Mouse (Mus musculus): ENCODE data around the gene Snrpg.
"Not testable (repeated sequence)": the region's sequence is repeated elsewhere in the genome, so short reads cannot be mapped to it uniquely, and the experiment has no call there.

The Snrpg gene

GRCm38 (mm10) chr6:86365371-86366124 lies 5.6 kb upstream of the Snrpg start, which contains the start of gene Fam136a:
Fam136a (plus strand) TSS chr6:86365646.
- in situ Hi-C loops (cut with MboI; ENCODE audit: unreplicated experiment in 2 of 2), result loop anchor here (5.0 to 25.0 kb wide), 5 partner anchors 37 to 1028 kb away; partner anchors contain the start of genes Tia1 (in 2 of the 2), Sfxn5 (in 1 of the 2) and Smyd5 (in 1 of the 2)

GRCm38 (mm10) chr6:86366125-86366852 lies 4.8 kb upstream of the Snrpg start:
- in situ Hi-C loops (cut with MboI; ENCODE audit: unreplicated experiment in 2 of 2), result loop anchor here (5.0 to 25.0 kb wide), 5 partner anchors 36 to 1029 kb away; partner anchors contain the start of genes Tia1 (in 2 of the 2), Sfxn5 (in 1 of the 2) and Smyd5 (in 1 of the 2)

GRCm38 (mm10) chr6:86366853-86367249 lies 4.3 kb upstream of the Snrpg start:
- in situ Hi-C loops (cut with MboI; ENCODE audit: unreplicated experiment in 2 of 2), result loop anchor here (5.0 to 25.0 kb wide), 5 partner anchors 35 to 1030 kb away; partner anchors contain the start of genes Tia1 (in 2 of the 2), Sfxn5 (in 1 of the 2) and Smyd5 (in 1 of the 2)

GRCm38 (mm10) chr6:86368479-86368878 lies 2.6 kb upstream of the Snrpg start:
- in situ Hi-C loops (cut with MboI; ENCODE audit: unreplicated experiment in 2 of 2), result loop anchor here (5.0 to 25.0 kb wide), 5 partner anchors 34 to 1031 kb away; partner anchors contain the start of genes Tia1 (in 2 of the 2), Sfxn5 (in 1 of the 2) and Smyd5 (in 1 of the 2)

GRCm38 (mm10) chr6:86370093-86370713 lies 901 bp upstream of the Snrpg start:
- in situ Hi-C loops (cut with MboI; ENCODE audit: unreplicated experiment in 2 of 2), result loop anchor here (25.0 kb wide), 3 partner anchors 433 to 1033 kb away; partner anchors contain the start of genes Sfxn5 (in 1 of the 2) and Smyd5 (in 1 of the 2)

GRCm38 (mm10) chr6:86371340-86371911 lies 322 bp downstream of the Snrpg start:
- in situ Hi-C loops (cut with MboI; ENCODE audit: unreplicated experiment in 2 of 2), result loop anchor here (25.0 kb wide), 3 partner anchors 434 to 1034 kb away; partner anchors contain the start of genes Sfxn5 (in 1 of the 2) and Smyd5 (in 1 of the 2)

- in situ Hi-C loops (cut with MboI; ENCODE audit: unreplicated experiment in 2 of 2), result loop anchor here (25.0 kb wide), 3 partner anchors 435 to 1035 kb away; partner anchors contain the start of genes Sfxn5 (in 1 of the 2) and Smyd5 (in 1 of the 2)
Measured at GRCm38 (mm10) chr6:86371950-86372516, 929 bp downstream of the Snrpg start.

GRCm38 (mm10) chr6:86373556-86373955 lies 2.5 kb downstream of the Snrpg start:
- in situ Hi-C loops (cut with MboI; ENCODE audit: unreplicated experiment in 2 of 2), result loop anchor here (25.0 kb wide), 3 partner anchors 436 to 1036 kb away; partner anchors contain the start of genes Sfxn5 (in 1 of the 2) and Smyd5 (in 1 of the 2)

- in situ Hi-C loops (cut with MboI; ENCODE audit: unreplicated experiment in 2 of 2), result no loop called here
Measured at GRCm38 (mm10) chr6:86378341-86378740, 7.2 kb downstream of the Snrpg start.

- in situ Hi-C loops (cut with MboI; ENCODE audit: unreplicated experiment in 2 of 2), result not testable (repeated sequence)
Measured at GRCm38 (mm10) chr6:86380112-86380511, 9.0 kb downstream of the Snrpg start.

- in situ Hi-C loops (cut with MboI; ENCODE audit: unreplicated experiment in 2 of 2), result no loop called here
Measured at GRCm38 (mm10) chr6:86382551-86382950, 11.4 kb downstream of the Snrpg start.

GRCm38 (mm10) chr6:86383370-86383769 lies 12.3 kb downstream of the Snrpg start:
- in situ Hi-C loops (cut with MboI; ENCODE audit: unreplicated experiment in 2 of 2), result no loop called here

GRCm38 (mm10) chr6:86384692-86385091 lies 13.6 kb downstream of the Snrpg start:
- in situ Hi-C loops (cut with MboI; ENCODE audit: unreplicated experiment in 2 of 2), result no loop called here

- in situ Hi-C loops (cut with MboI; ENCODE audit: unreplicated experiment in 2 of 2), result no loop called here
Measured at GRCm38 (mm10) chr6:86385362-86386104, 14.4 kb downstream of the Snrpg start.

- in situ Hi-C loops (cut with MboI; ENCODE audit: unreplicated experiment in 2 of 2), result no loop called here
Measured at GRCm38 (mm10) chr6:86387313-86387712, 16.2 kb downstream of the Snrpg start.

- in situ Hi-C loops (cut with MboI; ENCODE audit: unreplicated experiment in 2 of 2), result no loop called here
Measured at GRCm38 (mm10) chr6:86388461-86388860, 17.4 kb downstream of the Snrpg start.

- in situ Hi-C loops (cut with MboI; ENCODE audit: unreplicated experiment in 2 of 2), result no loop called here
Measured at GRCm38 (mm10) chr6:86391326-86391725, 20.2 kb downstream of the Snrpg start.

GRCm38 (mm10) chr6:86393187-86393586 lies 22.1 kb downstream of the Snrpg start:
- in situ Hi-C loops (cut with MboI; ENCODE audit: unreplicated experiment in 2 of 2), result no loop called here

All from v-Abl transformed pro-B cells (cell line).